Mouse (Mus musculus) forebrain, embryonic 12.5 days (tissue): ENCODE measurements at regions not wholly inside any gene's neighbourhood (a gene's known extent, or its start where the extent isn't known, plus 50 kb on each side); places are given as distances from the start of the nearest gene placed in this dataset.
A peak's percentile ranks its signal among the peaks of the same experiment; 100 is the strongest.

ENCODE experiments used
- ATAC-seq: fragments of 200-750 bp; cut with Nextera tagmentation; 2 replicates; pipeline ENCODE4 v1.8.0; 2017; ENCODE audit warnings: moderate TSS enrichment; ENCODE audit not compliant: low FRiP score
- H3K27ac ChIP-seq: fragments of 300-500 bp; sonication (generic); 2 replicates; pipeline ENCODE4 v1.5.1; 2016; ENCODE audit warnings: mild to moderate bottlenecking
- H3K27me3 ChIP-seq: fragments of 300-500 bp; sonication (generic); 2 replicates; pipeline ENCODE4 v1.6.1; 2016; ENCODE audit warnings: mild to moderate bottlenecking
- H3K36me3 ChIP-seq: fragments of 300-500 bp; sonication (generic); replicated peaks from 2 replicates; pipeline ENCODE4 v1.6.1; 2016; ENCODE audit warnings: mild to moderate bottlenecking
- H3K4me1 ChIP-seq: fragments of 300-500 bp; sonication (generic); 2 replicates; pipeline ENCODE4 v1.6.1; 2016
- H3K4me2 ChIP-seq: fragments of 300-500 bp; sonication (generic); 2 replicates; pipeline ENCODE4 v1.6.1; 2016; ENCODE audit warnings: mild to moderate bottlenecking, moderate library complexity
- H3K4me3 ChIP-seq: fragments of 300-500 bp; sonication (generic); replicated peaks from 2 replicates; pipeline ENCODE4 v1.5.1; 2016; ENCODE audit warnings: mild to moderate bottlenecking
- H3K9ac ChIP-seq: fragments of 300-500 bp; sonication (generic); 2 replicates; pipeline ENCODE4 v1.6.1; 2016; ENCODE audit warnings: mild to moderate bottlenecking
- H3K9me3 ChIP-seq: fragments of 300-500 bp; sonication (generic); 2 replicates; pipeline ENCODE4 v1.6.1; 2016
- WGBS: fragments of 180-500 bp; shearing (Covaris S2); methylation state at CpG from one replicate; pipeline ENCODE4 v1.1.7; 2016; 5-methylcytosine and 5-hydroxymethylcytosine counted together

GRCm38 (mm10) chr14:80901346-80901745 lies 917.5 kb downstream of the Olfm4 start:
- H3K36me3 ChIP-seq: no peaks in the 10 kb centered on the region
- 33% methylated on average over 10 of the region's 10 CpGs for WGBS
- ATAC-seq: peak; percentile 78
- H3K9me3 ChIP-seq: no peaks in the 10 kb centered on the region
- H3K27ac ChIP-seq: peak overlapping the region; percentile 56; the same call in 1 of the 2 replicates
- no peaks in the 10 kb centered on the region for H3K27me3 ChIP-seq
- peak overlapping the region; percentile 21 for H3K4me3 ChIP-seq
- no peak overlapping the region for H3K9ac ChIP-seq
- H3K4me1 ChIP-seq: no peaks in the 10 kb centered on the region; the same call in 1 of the 2 replicates
- H3K4me2 ChIP-seq: peak overlapping the region; percentile 41

- no peaks in the 10 kb centered on the region for H3K36me3 ChIP-seq
- H3K9me3 ChIP-seq: no peaks in the 10 kb centered on the region
- peak overlapping the region; percentile 41 for H3K4me2 ChIP-seq
- H3K27me3 ChIP-seq: no peaks in the 10 kb centered on the region
- WGBS: 64% methylated on average over 9 of the region's 9 CpGs
- no peak overlapping the region for H3K9ac ChIP-seq
- ATAC-seq: peak; percentile 57
- H3K4me1 ChIP-seq: no peaks in the 10 kb centered on the region; the same call in 1 of the 2 replicates
- peak overlapping the region; percentile 21 for H3K4me3 ChIP-seq
- H3K27ac ChIP-seq: peak overlapping the region; percentile 56; the same call in 1 of the 2 replicates
Observed at GRCm38 (mm10) chr14:80901759-80902163, 917.9 kb downstream of the Olfm4 start.

- H3K9ac ChIP-seq: no peak overlapping the region
- no peak overlapping the region for H3K4me3 ChIP-seq
- H3K4me2 ChIP-seq: no peak overlapping the region
- no peaks in the 10 kb centered on the region for H3K4me1 ChIP-seq
- ATAC-seq: no peak
- no peaks in the 10 kb centered on the region for H3K27me3 ChIP-seq
- no peak overlapping the region for H3K27ac ChIP-seq
- WGBS: 87% methylated on average over 3 of the region's 3 CpGs
- H3K36me3 ChIP-seq: no peaks in the 10 kb centered on the region
- H3K9me3 ChIP-seq: no peaks in the 10 kb centered on the region
Observed at GRCm38 (mm10) chr14:80916031-80916430, 932.1 kb downstream of the Olfm4 start.

- H3K9me3 ChIP-seq: no peaks in the 10 kb centered on the region
- H3K27me3 ChIP-seq: no peaks in the 10 kb centered on the region
- H3K4me2 ChIP-seq: no peak overlapping the region
- no peak for ATAC-seq
- H3K36me3 ChIP-seq: no peaks in the 10 kb centered on the region
- WGBS: 34% methylated on average over 2 of the region's 2 CpGs
- H3K4me1 ChIP-seq: no peaks in the 10 kb centered on the region
- no peak overlapping the region for H3K9ac ChIP-seq
- H3K27ac ChIP-seq: no peak overlapping the region
- no peak overlapping the region for H3K4me3 ChIP-seq
Observed at GRCm38 (mm10) chr14:80923732-80924131, 939.9 kb downstream of the Olfm4 start.

- 77% methylated on average over 2 of the region's 2 CpGs for WGBS
- Histone ChIP-seq H3K27ac (no peak overlapping the region), H3K4me2 (no peak overlapping the region), H3K36me3 (no peaks in the 10 kb centered on the region), H3K4me3 (no peak overlapping the region), H3K9ac (no peak overlapping the region), H3K9me3 (no peaks in the 10 kb centered on the region), H3K27me3 (no peaks in the 10 kb centered on the region), H3K4me1 (no peaks in the 10 kb centered on the region)
- ATAC-seq: no peak
Observed at GRCm38 (mm10) chr14:80959966-80960365, 976.1 kb downstream of the Olfm4 start.

GRCm38 (mm10) chr14:80975795-80976194 lies 991.9 kb downstream of the Olfm4 start:
- no peaks in the 10 kb centered on the region for H3K9me3 ChIP-seq
- H3K27ac ChIP-seq: no peak overlapping the region
- no peak overlapping the region for H3K4me3 ChIP-seq
- no peak for ATAC-seq
- no peak overlapping the region for H3K4me2 ChIP-seq
- 72% methylated on average over 4 of the region's 4 CpGs for WGBS
- no peak overlapping the region for H3K9ac ChIP-seq
- peaks cover 4% of the 10 kb centered on the region; the same call in 1 of the 2 replicates for H3K4me1 ChIP-seq
- H3K27me3 ChIP-seq: no peaks in the 10 kb centered on the region
- no peaks in the 10 kb centered on the region for H3K36me3 ChIP-seq

GRCm38 (mm10) chr14:80976662-80977061 lies 992.8 kb downstream of the Olfm4 start:
- Histone ChIP-seq H3K4me1 (peaks cover 4% of the 10 kb centered on the region; the same call in 1 of the 2 replicates), H3K4me2 (no peak overlapping the region), H3K27ac (no peak overlapping the region), H3K4me3 (no peak overlapping the region), H3K36me3 (no peaks in the 10 kb centered on the region), H3K9me3 (no peaks in the 10 kb centered on the region), H3K27me3 (no peaks in the 10 kb centered on the region), H3K9ac (no peak overlapping the region)
- WGBS: 34% methylated on average over 5 of the region's 5 CpGs
- peak; percentile 54; the same call in 1 of the 2 replicates for ATAC-seq

- no peak overlapping the region for H3K4me2 ChIP-seq
- 80% methylated on average over 5 of the region's 5 CpGs for WGBS
- no peaks in the 10 kb centered on the region for H3K36me3 ChIP-seq
- no peak; the same call in 1 of the 2 replicates for ATAC-seq
- H3K27ac ChIP-seq: no peak overlapping the region
- no peak overlapping the region for H3K4me3 ChIP-seq
- H3K27me3 ChIP-seq: no peaks in the 10 kb centered on the region
- H3K9ac ChIP-seq: no peak overlapping the region
- H3K9me3 ChIP-seq: no peaks in the 10 kb centered on the region
- H3K4me1 ChIP-seq: peaks cover 4% of the 10 kb centered on the region; the same call in 1 of the 2 replicates
Observed at GRCm38 (mm10) chr14:80979475-80979874, 995.6 kb downstream of the Olfm4 start.

- WGBS: 65% methylated on average over 3 of the region's 3 CpGs
- ATAC-seq: no peak
- no peak overlapping the region for H3K4me2 ChIP-seq
- H3K9ac ChIP-seq: no peak overlapping the region
- no peak overlapping the region for H3K4me3 ChIP-seq
- H3K36me3 ChIP-seq: no peaks in the 10 kb centered on the region
- no peak overlapping the region for H3K27ac ChIP-seq
- peaks cover 5% of the 10 kb centered on the region; the same call in 1 of the 2 replicates for H3K4me1 ChIP-seq
- H3K9me3 ChIP-seq: no peaks in the 10 kb centered on the region
- no peaks in the 10 kb centered on the region for H3K27me3 ChIP-seq
Observed at GRCm38 (mm10) chr14:80990192-80990591, 1006.3 kb downstream of the Olfm4 start.

GRCm38 (mm10) chr14:80990679-80991286 lies 1006.9 kb downstream of the Olfm4 start:
- H3K27me3 ChIP-seq: no peaks in the 10 kb centered on the region
- 0 out of 2 replicates have a peak, but pooled peaks have one; percentile 20 for ATAC-seq
- 22% methylated on average over 1 of the region's 1 CpGs for WGBS

GRCm38 (mm10) chr14:80999030-80999429 lies 1015.1 kb downstream of the Olfm4 start:
- 87% methylated on average over 1 of the region's 1 CpGs for WGBS
- H3K4me3 ChIP-seq: no peak overlapping the region
- H3K9ac ChIP-seq: no peak overlapping the region
- H3K4me2 ChIP-seq: no peak overlapping the region
- no peak for ATAC-seq
- no peaks in the 10 kb centered on the region for H3K4me1 ChIP-seq
- no peaks in the 10 kb centered on the region for H3K27me3 ChIP-seq
- H3K36me3 ChIP-seq: no peaks in the 10 kb centered on the region
- no peak overlapping the region for H3K27ac ChIP-seq
- no peaks in the 10 kb centered on the region for H3K9me3 ChIP-seq

More at GRCm38 (mm10) chr14:80990679-80991286, 1006.9 kb downstream of the Olfm4 start:
- no peaks in the 10 kb centered on the region for H3K36me3 ChIP-seq
- H3K9ac ChIP-seq: no peak overlapping the region
- H3K27ac ChIP-seq: no peak overlapping the region
- H3K4me2 ChIP-seq: no peak overlapping the region
- H3K9me3 ChIP-seq: no peaks in the 10 kb centered on the region
- no peak overlapping the region for H3K4me3 ChIP-seq
- peaks cover 5% of the 10 kb centered on the region; the same call in 1 of the 2 replicates for H3K4me1 ChIP-seq

- Histone ChIP-seq H3K9ac (no peak overlapping the region), H3K27ac (no peak overlapping the region), H3K4me2 (no peak overlapping the region), H3K9me3 (no peaks in the 10 kb centered on the region), H3K4me1 (no peaks in the 10 kb centered on the region), H3K4me3 (no peak overlapping the region), H3K27me3 (no peaks in the 10 kb centered on the region), H3K36me3 (no peaks in the 10 kb centered on the region)
- WGBS: 71% methylated on average over 5 of the region's 5 CpGs
- no peak for ATAC-seq
Observed at GRCm38 (mm10) chr14:81013208-81013607, 1029.3 kb downstream of the Olfm4 start.

GRCm38 (mm10) chr14:81031475-81031874 lies 1047.6 kb downstream of the Olfm4 start:
- no peak for ATAC-seq
- Histone ChIP-seq H3K4me3 (no peak overlapping the region), H3K36me3 (no peaks in the 10 kb centered on the region), H3K4me1 (no peaks in the 10 kb centered on the region), H3K9ac (no peak overlapping the region), H3K4me2 (no peak overlapping the region), H3K9me3 (no peaks in the 10 kb centered on the region), H3K27ac (no peak overlapping the region), H3K27me3 (no peaks in the 10 kb centered on the region)
